Mouse (Mus musculus): Measurements from ENCODE around the gene Folr2. TPM values are rescaled to one million over a fixed set of nuclear protein-coding genes. Genes with fewer than 3 reads are reported as not detected.

Folr2 gene
- polyA plus RNA-seq, 1 experiment from 2014 or later = 2.1 TPM

DNA sequence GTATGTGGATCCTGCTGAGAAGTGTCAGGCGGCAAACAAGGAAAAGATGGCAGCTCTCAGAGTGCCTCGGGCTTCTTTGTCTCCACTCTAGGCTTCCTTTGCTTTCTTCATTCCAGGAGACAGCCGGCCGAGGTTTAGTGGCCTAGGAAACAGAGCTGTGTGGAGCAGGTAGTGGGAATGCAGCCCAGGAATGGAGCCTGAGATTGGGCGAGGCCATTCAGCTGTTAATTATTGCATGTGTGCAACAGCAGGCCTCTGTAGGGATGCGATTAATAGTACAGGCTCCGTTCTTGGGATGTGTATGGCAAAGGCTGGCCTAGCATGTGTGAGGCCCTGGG lies 12.1 kb upstream of the Folr2 start:
- no peak overlapping the region for H3K9ac ChIP-seq (ENCODE audit: low read depth, low read length)
- ATAC-seq (ENCODE audit: low FRiP score) (no peak), DNase-seq (ENCODE audit: low spot score) (peak; percentile 10)
- no peaks in the 10 kb centered on the region for H3K4me1 ChIP-seq (replicated peaks; ENCODE audit: control insufficient read depth, insufficient read depth, low read length)
- H3K9me3 ChIP-seq (ENCODE audit: control insufficient read depth, low read length) = no peaks in the 10 kb centered on the region
- H3K27ac ChIP-seq (ENCODE audit: low read depth, low read length) = no peak overlapping the region
- WGBS = 55% methylated on average over 7 of the region's 7 CpGs
- H3K4me3 ChIP-seq (ENCODE audit: low read depth, low read length) = no peak overlapping the region
- no peaks in the 10 kb centered on the region for H3K36me3 ChIP-seq (ENCODE audit: control insufficient read depth, insufficient read depth, low read length)
- H3K4me2 ChIP-seq (replicated peaks; ENCODE audit: low read depth, low read length) = no peak overlapping the region
- H3K27me3 ChIP-seq (ENCODE audit: control insufficient read depth, insufficient read depth, low read length) = no peaks in the 10 kb centered on the region

DNA sequence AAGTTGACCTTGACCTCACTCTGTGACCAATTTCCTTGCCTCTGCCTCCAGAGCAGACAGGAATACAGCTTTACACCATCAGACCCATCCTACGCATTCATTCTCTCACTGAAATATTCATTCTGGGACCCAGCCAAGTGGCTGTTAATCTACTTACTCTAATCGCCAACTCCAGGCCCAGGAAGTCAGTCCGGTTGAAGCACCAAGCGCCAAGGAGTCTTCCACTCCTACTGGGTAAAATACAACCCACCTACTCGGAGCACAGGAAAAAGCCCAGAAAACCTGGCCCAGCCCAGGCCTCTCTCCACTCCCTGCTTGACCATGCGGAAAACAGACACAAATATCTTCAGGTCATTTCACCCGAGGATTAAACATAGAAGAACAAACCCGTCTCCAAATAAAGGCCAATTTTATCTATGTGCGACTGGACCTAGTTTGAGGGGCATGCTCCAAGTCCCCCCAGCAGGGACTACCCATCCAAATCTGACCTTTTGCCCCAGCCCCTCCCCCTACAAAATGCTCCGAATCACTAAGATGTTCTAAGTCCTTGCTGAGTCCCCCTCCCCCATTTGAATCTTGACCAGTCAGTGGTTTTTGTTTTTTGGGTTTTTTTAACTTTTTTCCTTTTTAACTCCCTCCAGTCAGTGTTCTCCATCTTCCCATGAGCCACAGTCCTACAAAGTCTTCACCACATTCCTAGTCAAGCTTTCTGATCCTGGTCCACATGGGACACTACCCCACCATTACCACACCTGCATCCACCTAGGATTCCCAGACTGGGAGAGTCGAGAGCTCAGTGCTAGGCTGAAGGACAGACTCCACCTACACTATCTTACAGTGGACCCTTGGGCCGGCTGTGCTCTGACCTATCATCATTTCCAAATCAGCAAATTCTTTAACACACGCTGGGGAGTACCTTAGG lies 11.5 kb upstream of the Folr2 start:
- Histone ChIP-seq H3K27me3 (ENCODE audit: control insufficient read depth, insufficient read depth, low read length) (no peaks in the 10 kb centered on the region), H3K4me2 (replicated peaks; ENCODE audit: low read depth, low read length) (no peak overlapping the region), H3K4me1 (replicated peaks; ENCODE audit: control insufficient read depth, insufficient read depth, low read length) (no peaks in the 10 kb centered on the region), H3K9ac (ENCODE audit: low read depth, low read length) (no peak overlapping the region), H3K4me3 (ENCODE audit: low read depth, low read length) (no peak overlapping the region), H3K36me3 (ENCODE audit: control insufficient read depth, insufficient read depth, low read length) (no peaks in the 10 kb centered on the region), H3K9me3 (ENCODE audit: control insufficient read depth, low read length) (no peaks in the 10 kb centered on the region), H3K27ac (ENCODE audit: low read depth, low read length) (no peak overlapping the region)
- DNase-seq (ENCODE audit: low spot score) = no peak
- WGBS = 56% methylated on average over 13 of the region's 13 CpGs
- ATAC-seq (ENCODE audit: low FRiP score) = no peak

DNA sequence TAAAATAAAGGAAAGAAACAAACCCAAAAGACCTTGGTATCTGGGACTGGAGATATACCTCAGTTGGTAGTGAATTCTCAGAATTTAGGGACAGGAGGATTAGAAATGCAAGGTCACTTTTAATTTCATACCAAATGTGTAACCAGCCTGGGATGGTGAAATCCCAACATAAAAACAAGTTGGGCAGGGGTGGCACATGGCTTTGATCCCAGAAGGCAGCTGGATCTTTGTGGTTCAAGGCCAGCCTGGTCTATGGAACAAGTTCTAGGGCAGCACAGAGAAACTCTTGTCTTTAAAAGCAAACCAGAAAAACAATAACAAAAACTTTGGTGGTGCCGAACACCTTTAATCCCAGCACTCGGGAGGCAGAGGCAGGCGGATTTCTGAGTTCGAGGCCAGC lies 10.5 kb upstream of the Folr2 start:
- no peak overlapping the region for H3K9ac ChIP-seq (ENCODE audit: low read depth, low read length)
- no peak for ATAC-seq (ENCODE audit: low FRiP score)
- no peak for DNase-seq (ENCODE audit: low spot score)
- H3K36me3 ChIP-seq (ENCODE audit: control insufficient read depth, insufficient read depth, low read length) = no peaks in the 10 kb centered on the region
- H3K9me3 ChIP-seq (ENCODE audit: control insufficient read depth, low read length) = no peaks in the 10 kb centered on the region
- WGBS = 100% methylated on average over 4 of the region's 4 CpGs
- H3K27ac ChIP-seq (ENCODE audit: low read depth, low read length) = no peak overlapping the region
- no peak overlapping the region for H3K4me3 ChIP-seq (ENCODE audit: low read depth, low read length)
- H3K27me3 ChIP-seq (ENCODE audit: control insufficient read depth, insufficient read depth, low read length) = no peaks in the 10 kb centered on the region
- H3K4me1 ChIP-seq (replicated peaks; ENCODE audit: control insufficient read depth, insufficient read depth, low read length) = no peaks in the 10 kb centered on the region
- no peak overlapping the region for H3K4me2 ChIP-seq (replicated peaks; ENCODE audit: low read depth, low read length)

DNA sequence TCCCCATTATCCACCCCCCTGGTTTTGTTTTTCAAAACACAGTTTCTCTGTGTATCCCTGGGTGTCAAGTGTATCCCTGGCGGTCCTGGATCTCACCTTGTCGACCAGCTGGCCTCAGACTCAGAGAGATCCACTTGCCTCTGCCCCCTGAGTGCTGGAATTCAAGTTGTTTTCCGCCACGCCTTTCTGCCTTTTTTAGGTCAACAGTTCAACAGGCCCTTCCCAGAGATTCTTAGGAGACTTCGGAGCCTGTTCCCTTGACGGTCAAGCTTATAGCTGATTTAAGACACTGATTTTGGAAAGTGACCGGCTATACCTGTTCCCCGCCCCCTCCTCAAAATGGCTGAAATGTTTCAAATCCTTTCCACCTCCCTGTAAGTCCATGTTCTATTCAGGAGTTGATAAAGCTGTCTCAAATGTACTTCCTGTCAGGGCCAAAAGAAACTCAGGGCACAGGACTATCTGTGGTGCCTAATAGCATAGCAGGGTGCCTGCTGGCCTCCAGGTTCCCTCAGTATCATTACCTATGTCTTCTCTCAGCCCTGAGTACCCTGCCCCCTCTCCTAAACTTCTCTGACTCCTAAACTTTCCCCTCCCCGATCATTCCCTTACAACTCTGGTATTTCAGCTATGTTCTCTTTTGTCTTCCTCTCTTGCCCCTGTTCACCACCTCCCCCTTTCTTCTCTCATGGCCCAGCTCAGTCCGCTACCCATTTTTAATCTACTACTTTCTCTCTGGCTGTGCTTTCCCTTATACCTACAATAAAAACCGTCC lies 9.7 kb upstream of the Folr2 start:
- ATAC-seq (ENCODE audit: low FRiP score) (no peak), DNase-seq (ENCODE audit: low spot score) (no peak)
- no peak overlapping the region for H3K4me2 ChIP-seq (replicated peaks; ENCODE audit: low read depth, low read length)
- no peak overlapping the region for H3K9ac ChIP-seq (ENCODE audit: low read depth, low read length)
- no peaks in the 10 kb centered on the region for H3K36me3 ChIP-seq (ENCODE audit: control insufficient read depth, insufficient read depth, low read length)
- no peak overlapping the region for H3K27ac ChIP-seq (ENCODE audit: low read depth, low read length)
- H3K9me3 ChIP-seq (ENCODE audit: control insufficient read depth, low read length) = no peaks in the 10 kb centered on the region
- H3K27me3 ChIP-seq (ENCODE audit: control insufficient read depth, insufficient read depth, low read length) = no peaks in the 10 kb centered on the region
- H3K4me1 ChIP-seq (replicated peaks; ENCODE audit: control insufficient read depth, insufficient read depth, low read length) = no peaks in the 10 kb centered on the region
- no peak overlapping the region for H3K4me3 ChIP-seq (ENCODE audit: low read depth, low read length)
- WGBS = 80% methylated on average over 11 of the region's 11 CpGs

DNA sequence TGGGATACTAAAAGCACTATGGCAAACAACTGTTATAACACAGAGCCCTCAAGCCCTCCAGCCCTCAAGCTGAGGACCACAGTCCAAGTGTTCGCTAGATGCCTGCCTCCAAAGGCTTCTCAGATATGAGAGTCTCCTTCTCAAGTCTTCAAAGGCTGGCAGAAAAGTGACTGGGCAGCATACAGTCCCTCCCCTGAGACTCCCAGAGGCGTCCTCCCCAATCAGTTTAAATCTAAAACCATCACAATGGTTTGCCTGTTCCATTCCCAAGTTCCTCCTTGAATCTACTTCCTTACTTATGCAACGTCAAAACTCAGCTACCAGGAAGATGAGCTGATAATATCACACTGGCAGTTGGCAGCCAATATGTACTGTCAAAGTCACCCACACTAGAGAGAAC lies 6.4 kb upstream of the Folr2 start, which contains the start of gene Anapc15:
TSS of gene Anapc15 (plus strand) at position 301 of the 400 bp plus-strand sequence.
- ATAC-seq (ENCODE audit: low FRiP score) = no peak
- Histone ChIP-seq H3K4me3 (ENCODE audit: low read depth, low read length) (no peak within 1 kb of the TSS), H3K36me3 (ENCODE audit: control insufficient read depth, insufficient read depth, low read length) (no peaks in the 10 kb centered on the region), H3K9me3 (ENCODE audit: control insufficient read depth, low read length) (no peaks in the 10 kb centered on the region), H3K27me3 (ENCODE audit: control insufficient read depth, insufficient read depth, low read length) (no peaks in the 10 kb centered on the region), H3K9ac (ENCODE audit: low read depth, low read length) (no peak within 1 kb of the TSS), H3K4me1 (replicated peaks; ENCODE audit: control insufficient read depth, insufficient read depth, low read length) (no peaks in the 10 kb centered on the region), H3K27ac (ENCODE audit: low read depth, low read length) (no peak within 1 kb of the TSS), H3K4me2 (replicated peaks; ENCODE audit: low read depth, low read length) (no peak within 1 kb of the TSS)
- no peak for DNase-seq (ENCODE audit: low spot score)
- 77% methylated on average over 3 of the region's 3 CpGs for WGBS

DNA sequence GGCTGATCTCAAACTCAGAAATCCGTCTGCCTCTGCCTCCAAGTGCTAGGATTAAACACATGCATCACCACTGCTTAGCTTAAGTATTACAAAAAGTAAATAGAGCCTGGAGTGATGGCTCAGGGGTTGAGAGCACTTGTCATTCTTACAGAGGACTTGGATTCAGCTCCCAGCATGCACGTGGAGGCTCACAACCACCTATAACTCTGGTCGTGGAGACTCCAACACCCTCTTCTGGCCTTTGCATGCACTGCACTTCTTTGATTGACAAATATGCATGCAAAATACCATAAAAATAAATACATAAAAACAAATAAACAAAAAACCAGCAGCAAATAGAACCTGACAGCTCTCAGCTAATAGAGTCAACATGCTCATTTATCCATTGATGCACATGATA lies 5.3 kb upstream of the Folr2 start:
- Histone ChIP-seq H3K27me3 (ENCODE audit: control insufficient read depth, insufficient read depth, low read length) (no peaks in the 10 kb centered on the region), H3K4me2 (replicated peaks; ENCODE audit: low read depth, low read length) (no peak overlapping the region), H3K36me3 (ENCODE audit: control insufficient read depth, insufficient read depth, low read length) (no peaks in the 10 kb centered on the region), H3K27ac (ENCODE audit: low read depth, low read length) (no peak overlapping the region), H3K4me3 (ENCODE audit: low read depth, low read length) (no peak overlapping the region), H3K4me1 (replicated peaks; ENCODE audit: control insufficient read depth, insufficient read depth, low read length) (no peaks in the 10 kb centered on the region), H3K9ac (ENCODE audit: low read depth, low read length) (no peak overlapping the region), H3K9me3 (ENCODE audit: control insufficient read depth, low read length) (no peaks in the 10 kb centered on the region)
- DNase-seq (ENCODE audit: low spot score) (no peak), ATAC-seq (ENCODE audit: low FRiP score) (no peak)
- WGBS = 71% methylated on average over 3 of the region's 3 CpGs

DNA sequence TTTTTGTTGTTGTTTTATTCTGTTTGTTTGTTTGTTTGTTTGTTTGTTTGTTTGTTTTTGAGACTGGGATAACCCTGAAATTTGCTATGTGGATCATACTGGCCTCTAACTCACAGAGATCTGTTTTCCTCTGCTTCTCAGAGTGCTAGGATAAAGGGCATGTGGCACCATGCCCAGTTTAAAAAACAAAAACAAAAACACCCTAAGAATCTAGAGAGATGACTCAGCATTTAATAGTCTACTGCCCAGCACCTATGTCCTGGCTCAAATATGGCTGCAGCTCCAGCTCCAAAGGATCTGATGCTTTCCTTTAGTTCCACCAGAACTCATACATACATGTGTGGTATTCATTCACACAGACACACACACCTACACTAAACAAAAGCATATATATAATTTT lies 4.0 kb upstream of the Folr2 start:
- ATAC-seq (ENCODE audit: low FRiP score) = no peak
- Histone ChIP-seq H3K27ac (ENCODE audit: low read depth, low read length) (no peak overlapping the region), H3K9ac (ENCODE audit: low read depth, low read length) (no peak overlapping the region), H3K27me3 (ENCODE audit: control insufficient read depth, insufficient read depth, low read length) (no peaks in the 10 kb centered on the region), H3K4me2 (replicated peaks; ENCODE audit: low read depth, low read length) (no peak overlapping the region), H3K4me3 (ENCODE audit: low read depth, low read length) (no peak overlapping the region), H3K9me3 (ENCODE audit: control insufficient read depth, low read length) (no peaks in the 10 kb centered on the region), H3K4me1 (replicated peaks; ENCODE audit: control insufficient read depth, insufficient read depth, low read length) (no peaks in the 10 kb centered on the region), H3K36me3 (ENCODE audit: control insufficient read depth, insufficient read depth, low read length) (no peaks in the 10 kb centered on the region)
- no peak for DNase-seq (ENCODE audit: low spot score)

DNA sequence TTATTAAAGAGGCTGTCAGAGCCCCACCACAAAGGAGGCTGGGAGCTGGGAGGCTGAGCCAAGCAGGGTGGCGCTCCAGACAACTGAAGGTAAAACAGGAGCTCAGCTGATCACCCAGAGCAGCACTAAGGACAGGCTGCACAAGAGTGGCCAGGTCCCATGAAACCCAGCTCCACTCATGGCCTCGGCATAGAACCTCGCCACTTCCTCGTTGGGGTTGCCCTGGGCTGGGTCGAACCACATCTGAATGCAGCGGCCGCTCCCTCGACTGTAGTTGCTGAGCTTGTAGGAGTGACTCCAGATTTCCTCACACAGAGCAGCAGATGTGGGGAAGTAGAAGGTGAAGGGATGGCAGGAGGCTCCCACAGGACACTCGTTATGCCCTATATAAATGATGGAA lies 1.4 kb upstream of the Folr2 start:
- Histone ChIP-seq H3K36me3 (ENCODE audit: control insufficient read depth, insufficient read depth, low read length) (no peaks in the 10 kb centered on the region), H3K4me1 (replicated peaks; ENCODE audit: control insufficient read depth, insufficient read depth, low read length) (no peaks in the 10 kb centered on the region), H3K9ac (ENCODE audit: low read depth, low read length) (no peak overlapping the region), H3K27me3 (ENCODE audit: control insufficient read depth, insufficient read depth, low read length) (no peaks in the 10 kb centered on the region), H3K4me2 (replicated peaks; ENCODE audit: low read depth, low read length) (no peak overlapping the region), H3K4me3 (ENCODE audit: low read depth, low read length) (no peak overlapping the region), H3K27ac (ENCODE audit: low read depth, low read length) (no peak overlapping the region), H3K9me3 (ENCODE audit: control insufficient read depth, low read length) (no peaks in the 10 kb centered on the region)
- no peak for ATAC-seq (ENCODE audit: low FRiP score)
- 86% methylated on average over 9 of the region's 9 CpGs for WGBS
- DNase-seq (ENCODE audit: low spot score) = no peak

DNA sequence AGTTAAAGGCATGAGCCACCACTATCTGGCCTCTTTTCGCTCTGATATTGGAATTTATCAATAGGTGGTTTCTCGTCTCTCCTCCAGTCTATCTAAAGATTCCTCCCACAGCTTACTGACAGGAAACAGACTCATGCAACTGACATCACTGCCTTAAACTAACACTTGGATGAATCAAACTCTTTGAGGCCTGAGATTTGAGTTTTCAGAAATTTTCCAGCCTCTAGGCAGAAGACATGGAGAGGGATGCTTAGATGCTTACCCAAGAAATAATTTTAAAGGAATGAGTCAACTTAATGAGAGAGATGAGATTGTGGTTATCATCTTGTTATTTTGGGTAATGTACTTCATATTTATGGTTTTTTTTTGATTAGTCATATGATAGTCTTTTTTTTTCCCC lies 3.2 kb downstream of the Folr2 start:
- no peak overlapping the region for H3K27ac ChIP-seq (ENCODE audit: low read depth, low read length)
- 87% methylated on average over 2 of the region's 2 CpGs for WGBS
- no peak for ATAC-seq (ENCODE audit: low FRiP score)
- no peak overlapping the region for H3K9ac ChIP-seq (ENCODE audit: low read depth, low read length)
- H3K4me3 ChIP-seq (ENCODE audit: low read depth, low read length) = no peak overlapping the region
- H3K27me3 ChIP-seq (ENCODE audit: control insufficient read depth, insufficient read depth, low read length) = no peaks in the 10 kb centered on the region
- no peak for DNase-seq (ENCODE audit: low spot score)
- H3K4me2 ChIP-seq (replicated peaks; ENCODE audit: low read depth, low read length) = no peak overlapping the region
- H3K9me3 ChIP-seq (ENCODE audit: control insufficient read depth, low read length) = no peaks in the 10 kb centered on the region
- no peaks in the 10 kb centered on the region for H3K36me3 ChIP-seq (ENCODE audit: control insufficient read depth, insufficient read depth, low read length)
- H3K4me1 ChIP-seq (replicated peaks; ENCODE audit: control insufficient read depth, insufficient read depth, low read length) = no peaks in the 10 kb centered on the region
